Mouse (Mus musculus): ENCODE results near the gene Itga4. TPM values are rescaled to one million over a fixed set of nuclear protein-coding genes. Genes with fewer than 3 reads are reported as not detected.

Gene Itga4
- total and polyA plus RNA-seq, 3 experiments, result 22.7 to 97.5 (median 48.9) TPM

- TF ChIP-seq POLR2AphosphoS5 (IDR thresholded peaks at IDR 0.05; ENCODE audit: borderline replicate concordance, low read depth, low read length) (no peak), CHD1 (IDR thresholded peaks at IDR 0.05; ENCODE audit: low read depth, low read length) (no peak; the same call in 1 of the 2 replicates), RCOR1 (IDR thresholded peaks at IDR 0.05; ENCODE audit: low read depth, low read length) (no peak), MXI1 (IDR thresholded peaks at IDR 0.05; ENCODE audit: low read depth, low read length) (peak; percentile 32), MAX (IDR thresholded peaks at IDR 0.05; ENCODE audit: low read length) (peak; percentile 33; the same call in 1 of the 2 replicates)
These were observed at the start of gene Itga4 (continued) for GRCm38 (mm10) chr2:79255192-79256000.

GRCm38 (mm10) chr2:79206191-79206755 lies 49.0 kb upstream of the Itga4 start:
- no peak overlapping the region for H3K4me3 ChIP-seq (ENCODE audit: control insufficient read depth in 1 of 2, insufficient read depth in 1 of 2, low read depth in 2 of 2, low read length in 2 of 2)
- peaks cover 0 to 2% of the 10 kb centered on the region in 2 experiments; a peak in 1 of 4 replicates for H3K4me1 ChIP-seq (ENCODE audit: control insufficient read depth in 1 of 2, insufficient read depth in 2 of 2, low read length in 2 of 2)
- no peak for DNase-seq (ENCODE audit: low read depth, low spot score)
- peaks cover 0 to 3% of the 10 kb centered on the region in 2 experiments; a peak in 1 of 4 replicates for H3K36me3 ChIP-seq (ENCODE audit: control insufficient read depth in 1 of 2, insufficient read depth in 2 of 2, low read length in 2 of 2)
- H3K27me3 ChIP-seq (ENCODE audit: control insufficient read depth in 1 of 2, insufficient read depth in 2 of 2, low read length in 2 of 2), result no peaks in the 10 kb centered on the region
- H3K9ac ChIP-seq (ENCODE audit: control insufficient read depth, low read depth, low read length, poor library complexity, severe bottlenecking), result no peak overlapping the region
- H3K79me2 ChIP-seq (ENCODE audit: control insufficient read depth, insufficient read depth, low read length, poor library complexity), result no peaks in the 10 kb centered on the region
- H3K9me3 ChIP-seq (replicated peaks; ENCODE audit: insufficient read depth, low read length), result no peaks in the 10 kb centered on the region
- TF ChIP-seq ZC3H11A (IDR thresholded peaks at IDR 0.05; ENCODE audit: low read depth, low read length), result no peak
- TF ChIP-seq MXI1 (IDR thresholded peaks at IDR 0.05; ENCODE audit: low read depth, low read length), result no peak
- no peak for TF ChIP-seq CHD1 (IDR thresholded peaks at IDR 0.05; ENCODE audit: low read depth, low read length)
- no peak for TF ChIP-seq HCFC1 (IDR thresholded peaks at IDR 0.05; ENCODE audit: low read depth, low read length)
- no peak for TF ChIP-seq GABPA (IDR thresholded peaks at IDR 0.05; ENCODE audit: low read depth, low read length)
- H3K27ac ChIP-seq (ENCODE audit: control insufficient read depth, low read depth, low read length), result no peak overlapping the region

GRCm38 (mm10) chr2:79214982-79215381 lies 40.2 kb upstream of the Itga4 start:
- H3K4me3 ChIP-seq (ENCODE audit: control insufficient read depth in 1 of 2, insufficient read depth in 1 of 2, low read depth in 2 of 2, low read length in 2 of 2), result no peak overlapping the region
- H3K4me1 ChIP-seq (ENCODE audit: control insufficient read depth in 1 of 2, insufficient read depth in 2 of 2, low read length in 2 of 2), result no peaks in the 10 kb centered on the region
- H3K36me3 ChIP-seq (ENCODE audit: control insufficient read depth in 1 of 2, insufficient read depth in 2 of 2, low read length in 2 of 2), result no peaks in the 10 kb centered on the region
- no peaks in the 10 kb centered on the region for H3K79me2 ChIP-seq (ENCODE audit: control insufficient read depth, insufficient read depth, low read length, poor library complexity)
- H3K27ac ChIP-seq (ENCODE audit: control insufficient read depth, low read depth, low read length), result no peak overlapping the region
- TF ChIP-seq NELFE (IDR thresholded peaks at IDR 0.05; ENCODE audit: low read depth, low read length) (no peak), RAD21 (IDR thresholded peaks at IDR 0.05; ENCODE audit: low read depth, low read length) (no peak), POLR2A (IDR thresholded peaks at IDR 0.05; ENCODE audit: control insufficient read depth in 1 of 2, insufficient read depth in 1 of 2, low read depth in 1 of 2, low read length in 2 of 2, poor library complexity in 1 of 2) (no peak), USF1 (IDR thresholded peaks at IDR 0.05; ENCODE audit: low read depth, low read length) (no peak), POLR2AphosphoS2 (IDR thresholded peaks at IDR 0.05; ENCODE audit: low read length) (no peak), MAFK (IDR thresholded peaks at IDR 0.05; ENCODE audit: borderline replicate concordance, low read depth, low read length) (no peak), RCOR1 (IDR thresholded peaks at IDR 0.05; ENCODE audit: low read depth, low read length) (no peak), SIN3A (IDR thresholded peaks at IDR 0.05; ENCODE audit: low read length) (no peak)
- no peak overlapping the region for H3K9ac ChIP-seq (ENCODE audit: control insufficient read depth, low read depth, low read length, poor library complexity, severe bottlenecking)
- no peaks in the 10 kb centered on the region for H3K27me3 ChIP-seq (ENCODE audit: control insufficient read depth in 1 of 2, insufficient read depth in 2 of 2, low read length in 2 of 2)
- peak; percentile 27 for DNase-seq (ENCODE audit: low read depth, low spot score)
- no peaks in the 10 kb centered on the region for H3K9me3 ChIP-seq (replicated peaks; ENCODE audit: insufficient read depth, low read length)

All from MEL (cell line).